Mouse (Mus musculus) neural tube, embryonic 13.5 days (tissue): ENCODE measurements around the gene Gba2. TPM values are rescaled to one million over a fixed set of nuclear protein-coding genes. Genes with fewer than 3 reads are reported as not detected.

Source experiments
- ATAC-seq: fragments of 200-750 bp; cut with Nextera tagmentation; 2 replicates; pipeline ENCODE4 v1.8.0; 2017; ENCODE audit warnings: low read depth, mild to moderate bottlenecking, moderate TSS enrichment, moderate library complexity
- H3K27ac ChIP-seq: fragments of 300-500 bp; sonication (generic); replicated peaks from 2 replicates; pipeline ENCODE4 v1.5.1; 2015; ENCODE audit warnings: moderate library complexity, mild to moderate bottlenecking, inconsistent platforms
- H3K27me3 ChIP-seq: fragments of 300-500 bp; sonication (generic); 2 replicates; pipeline ENCODE4 v1.6.1; 2015; ENCODE audit warnings: mild to moderate bottlenecking, inconsistent platforms
- H3K36me3 ChIP-seq: fragments of 300-500 bp; sonication (generic); 2 replicates; pipeline ENCODE4 v1.6.1; 2015; ENCODE audit warnings: mild to moderate bottlenecking, inconsistent platforms
- H3K4me1 ChIP-seq: fragments of 300-500 bp; sonication (generic); replicated peaks from 2 replicates; pipeline ENCODE4 v1.6.1; 2015; ENCODE audit warnings: inconsistent platforms
- H3K4me2 ChIP-seq: fragments of 300-500 bp; sonication (generic); 2 replicates; pipeline ENCODE4 v1.6.1; 2015; ENCODE audit warnings: inconsistent platforms, mild to moderate bottlenecking, moderate library complexity
- H3K4me3 ChIP-seq: fragments of 300-500 bp; sonication (generic); 2 replicates; pipeline ENCODE4 v1.5.1; 2015; ENCODE audit warnings: mild to moderate bottlenecking, inconsistent platforms
- H3K9ac ChIP-seq: fragments of 300-500 bp; sonication (generic); 2 replicates; pipeline ENCODE4 v1.6.1; 2015; ENCODE audit warnings: moderate library complexity, mild to moderate bottlenecking, inconsistent platforms
- H3K9me3 ChIP-seq: fragments of 300-500 bp; sonication (generic); 2 replicates; pipeline ENCODE4 v1.6.1; 2016; ENCODE audit warnings: inconsistent platforms
- WGBS: fragments of 180-500 bp; shearing (Covaris S2); methylation state at CpG from one replicate; pipeline ENCODE4 v1.1.7; 2015; 5-methylcytosine and 5-hydroxymethylcytosine counted together
- polyA plus RNA-seq: library from polyadenylated mRNA; unstranded; fragments of >200 nt; fragmentation: Nextera tagmentation; extraction: Ambion mirVana; gene quantifications from 2 replicates; pipeline ENCODE4 v1.2.1, GENCODE M21; 2015

The Gba2 gene
- polyA plus RNA-seq, 1 experiment from 2014 or later, result 50.8 TPM

DNA sequence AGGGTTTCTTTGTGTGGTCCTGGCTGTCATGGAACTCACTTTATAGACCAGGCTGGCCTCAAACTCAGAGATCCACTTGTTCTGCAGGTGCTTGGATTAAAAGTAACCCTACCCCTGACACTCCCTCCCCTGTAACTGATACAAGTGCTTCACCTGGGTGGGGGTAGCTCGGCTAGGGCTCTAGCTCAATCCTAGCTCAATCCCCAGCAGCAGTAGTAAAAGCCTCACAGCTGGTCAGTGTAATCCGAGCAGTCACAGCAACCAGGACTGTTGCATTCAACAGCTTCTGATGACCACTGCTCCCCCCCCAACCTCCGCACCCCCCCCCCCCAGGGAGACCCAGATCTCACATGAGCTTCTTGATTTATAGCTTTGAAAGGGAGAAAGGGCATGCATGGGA is 36.6 kb downstream of the Gba2 start:
- no peak overlapping the region for H3K4me3 ChIP-seq
- no peak for ATAC-seq
- H3K36me3 ChIP-seq, result peaks cover 99% of the 10 kb centered on the region
- 70% methylated on average over 3 of the region's 3 CpGs for WGBS
- H3K9me3 ChIP-seq, result no peaks in the 10 kb centered on the region
- H3K9ac ChIP-seq, result no peak overlapping the region
- H3K4me2 ChIP-seq, result no peak overlapping the region
- no peaks in the 10 kb centered on the region for H3K27me3 ChIP-seq
- no peak overlapping the region for H3K27ac ChIP-seq
- H3K4me1 ChIP-seq, result no peaks in the 10 kb centered on the region

- WGBS, result 96% methylated on average over 9 of the region's 9 CpGs
- H3K4me1 ChIP-seq, result no peaks in the 10 kb centered on the region
Observed at GRCm38 (mm10) chr4:43536031-43536430, 42.6 kb downstream of the Gba2 start.

DNA sequence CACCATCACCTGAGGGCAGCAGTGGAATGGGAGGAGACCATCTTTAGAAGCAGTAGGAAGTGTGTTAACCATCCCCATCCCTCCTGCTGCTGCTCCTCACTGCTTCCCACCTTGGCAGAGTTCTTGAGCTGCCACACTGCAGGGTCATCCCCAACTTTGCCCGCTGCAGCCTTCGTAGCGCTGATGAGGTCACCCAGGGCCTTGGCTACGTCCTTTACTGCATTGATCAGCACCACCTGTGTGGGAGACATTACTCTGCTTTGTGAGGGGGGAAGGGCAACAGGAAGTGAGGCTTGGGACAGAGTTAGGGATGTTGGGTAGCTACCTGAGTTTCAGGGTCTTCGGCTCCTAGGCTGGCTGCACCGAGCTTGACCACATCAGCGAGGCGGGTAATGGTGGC is 43.0 kb downstream of the Gba2 start:
- Histone ChIP-seq H3K4me1 (no peaks in the 10 kb centered on the region), H3K4me3 (no peak overlapping the region), H3K27ac (no peak overlapping the region), H3K9ac (no peak overlapping the region), H3K36me3 (peaks cover 97% of the 10 kb centered on the region), H3K4me2 (no peak overlapping the region), H3K27me3 (no peaks in the 10 kb centered on the region), H3K9me3 (no peaks in the 10 kb centered on the region)
- WGBS, result 94% methylated on average over 8 of the region's 8 CpGs
- ATAC-seq, result no peak

More at GRCm38 (mm10) chr4:43536031-43536430, 42.6 kb downstream of the Gba2 start:
- Histone ChIP-seq H3K27ac (no peak overlapping the region), H3K9me3 (no peaks in the 10 kb centered on the region), H3K4me2 (no peak overlapping the region), H3K4me3 (no peak overlapping the region), H3K27me3 (no peaks in the 10 kb centered on the region), H3K9ac (no peak overlapping the region), H3K36me3 (peaks cover 99% of the 10 kb centered on the region)
- no peak for ATAC-seq

DNA sequence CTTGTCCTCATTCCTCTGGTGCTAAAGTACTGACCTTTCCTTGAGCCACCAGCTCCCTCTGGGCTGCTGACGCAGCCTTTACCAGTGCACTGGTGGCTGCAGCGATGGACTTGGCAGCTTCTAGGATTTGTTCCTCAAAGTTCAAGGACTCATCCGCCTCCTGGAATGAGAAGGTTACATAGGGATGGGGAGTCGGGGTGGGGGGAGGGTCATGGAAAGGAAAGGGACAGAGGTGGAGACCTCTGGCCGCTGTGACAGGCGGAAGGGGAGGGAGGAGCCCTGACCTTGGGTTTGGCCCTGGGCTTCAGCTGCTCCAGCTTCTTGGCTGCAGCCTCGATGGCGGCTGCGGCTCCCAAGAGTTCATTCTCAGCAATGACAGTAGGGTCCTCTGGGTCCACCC is 45.4 kb downstream of the Gba2 start:
- Histone ChIP-seq H3K9me3 (no peaks in the 10 kb centered on the region), H3K27ac (no peak overlapping the region), H3K27me3 (no peaks in the 10 kb centered on the region), H3K9ac (no peak overlapping the region), H3K4me3 (no peak overlapping the region), H3K36me3 (peaks cover 73% of the 10 kb centered on the region), H3K4me1 (peaks cover 6% of the 10 kb centered on the region), H3K4me2 (no peak overlapping the region)
- WGBS, result 92% methylated on average over 9 of the region's 9 CpGs
- no peak for ATAC-seq

GRCm38 (mm10) chr4:43530581-43530980 is 48.1 kb downstream of the Gba2 start:
- H3K27ac ChIP-seq, result 0 out of 2 replicates have a peak overlapping the region, but pooled peaks have one; percentile 38
- no peaks in the 10 kb centered on the region for H3K9me3 ChIP-seq
- no peak overlapping the region for H3K4me3 ChIP-seq
- peaks cover 17% of the 10 kb centered on the region for H3K27me3 ChIP-seq
- no peak overlapping the region for H3K4me2 ChIP-seq
- peaks cover 6% of the 10 kb centered on the region for H3K4me1 ChIP-seq
- H3K9ac ChIP-seq, result no peak overlapping the region
- peaks cover 47% of the 10 kb centered on the region for H3K36me3 ChIP-seq
- 28% methylated on average over 7 of the region's 7 CpGs for WGBS
- ATAC-seq, result no peak

DNA sequence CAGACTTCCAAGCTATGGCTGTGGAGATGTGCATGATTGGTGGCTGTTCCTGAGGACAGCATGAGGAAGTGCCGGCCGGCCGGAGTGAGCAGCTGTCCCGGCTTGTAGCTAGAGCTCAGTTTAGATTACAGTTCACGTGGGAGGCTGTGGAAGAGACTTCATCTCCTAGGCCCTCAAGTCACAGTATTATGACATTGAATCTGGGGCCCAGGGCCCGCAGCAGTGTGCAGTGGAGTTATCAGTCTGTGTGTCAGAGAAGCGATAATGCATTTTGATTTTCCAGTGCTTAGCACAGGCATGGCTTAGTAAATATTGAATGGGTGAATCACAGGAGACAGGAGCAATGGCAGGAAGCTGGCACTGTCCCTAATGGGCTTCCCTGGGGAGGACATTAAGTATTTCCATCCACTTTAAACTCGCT is 48.6 kb downstream of the Gba2 start:
- peak overlapping the region; percentile 38; the same call in 1 of the 2 replicates for H3K27ac ChIP-seq
- WGBS, result 59% methylated on average over 8 of the region's 8 CpGs
- H3K4me2 ChIP-seq, result no peak overlapping the region
- peaks cover 43% of the 10 kb centered on the region for H3K36me3 ChIP-seq
- ATAC-seq, result 0 out of 2 replicates have a peak, but pooled peaks have one; percentile 29
- H3K4me1 ChIP-seq, result peaks cover 6% of the 10 kb centered on the region
- H3K4me3 ChIP-seq, result no peak overlapping the region
- peaks cover 22% of the 10 kb centered on the region for H3K27me3 ChIP-seq
- no peak overlapping the region for H3K9ac ChIP-seq
- no peaks in the 10 kb centered on the region for H3K9me3 ChIP-seq

DNA sequence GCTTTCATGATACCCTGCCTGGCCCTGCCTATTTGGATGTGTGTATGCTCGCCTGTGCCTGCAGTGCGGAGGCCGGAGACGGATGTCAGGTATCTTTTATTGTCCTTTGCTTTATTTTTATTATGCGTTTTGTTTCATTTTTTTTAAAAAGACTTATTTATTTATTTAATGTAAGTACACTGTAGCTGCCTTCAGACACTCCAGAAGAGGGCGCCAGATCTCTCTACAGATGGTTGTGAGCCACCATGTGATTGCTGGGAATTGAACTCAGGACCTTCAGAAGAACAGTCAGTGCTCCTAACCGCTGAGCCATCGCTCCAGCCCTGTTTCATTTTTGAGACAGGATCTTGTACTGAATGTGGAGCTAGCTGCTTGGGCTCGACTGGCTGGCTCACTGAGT is 50.2 kb downstream of the Gba2 start:
- H3K9ac ChIP-seq, result no peak overlapping the region
- peaks cover 27% of the 10 kb centered on the region for H3K36me3 ChIP-seq
- peaks cover 20% of the 10 kb centered on the region for H3K4me1 ChIP-seq
- no peak overlapping the region for H3K4me2 ChIP-seq
- ATAC-seq, result no peak
- peaks cover 37% of the 10 kb centered on the region for H3K27me3 ChIP-seq
- no peaks in the 10 kb centered on the region for H3K9me3 ChIP-seq
- no peak overlapping the region for H3K4me3 ChIP-seq
- H3K27ac ChIP-seq, result no peak overlapping the region
- 79% methylated on average over 9 of the region's 9 CpGs for WGBS

DNA sequence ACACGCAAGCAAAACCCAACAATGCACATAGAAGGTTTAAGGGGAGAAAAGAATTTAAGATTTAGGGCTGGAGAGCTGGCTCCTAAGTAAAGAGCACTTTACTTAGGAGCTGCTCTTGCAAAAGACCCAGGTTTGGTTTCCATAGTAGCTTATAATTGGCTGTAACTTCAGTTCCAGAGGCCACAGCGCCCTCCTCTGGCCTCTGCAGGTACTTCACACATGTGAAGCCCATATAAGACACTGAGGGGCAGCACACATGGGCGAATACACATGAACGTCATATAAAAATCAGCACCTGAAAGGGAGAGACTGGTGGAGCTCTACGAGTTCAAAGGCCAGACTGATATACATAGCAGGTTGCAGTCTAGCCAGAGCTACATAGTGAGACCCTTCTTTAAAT is 50.8 kb downstream of the Gba2 start:
- H3K4me3 ChIP-seq, result no peak overlapping the region
- peaks cover 26% of the 10 kb centered on the region for H3K4me1 ChIP-seq
- peaks cover 20% of the 10 kb centered on the region for H3K36me3 ChIP-seq
- peaks cover 43% of the 10 kb centered on the region for H3K27me3 ChIP-seq
- H3K4me2 ChIP-seq, result no peak overlapping the region
- H3K9me3 ChIP-seq, result no peaks in the 10 kb centered on the region
- WGBS, result 69% methylated on average over 5 of the region's 5 CpGs
- no peak overlapping the region for H3K27ac ChIP-seq
- no peak overlapping the region for H3K9ac ChIP-seq
- no peak for ATAC-seq

DNA sequence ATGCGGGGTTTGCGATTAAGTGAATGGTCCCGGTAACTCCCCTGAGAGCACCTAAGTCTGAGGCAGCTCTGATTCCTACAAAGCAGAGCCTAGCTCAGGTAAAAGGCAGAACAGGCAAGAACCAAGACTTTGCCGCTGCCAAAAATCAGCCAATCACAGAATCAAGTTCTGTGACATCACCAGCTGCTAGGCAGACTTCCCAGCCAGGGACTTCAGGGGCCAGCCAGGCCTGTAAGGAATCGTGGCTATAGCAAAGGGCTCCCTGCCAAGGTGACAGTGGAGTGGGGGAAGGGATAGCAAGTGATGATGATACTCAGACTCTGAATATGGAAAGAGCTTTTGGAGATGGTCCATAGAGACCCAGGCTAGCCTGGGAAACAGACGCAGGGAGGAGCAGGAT is 58.7 kb downstream of the Gba2 start:
- peak; percentile 52; the same call in 1 of the 2 replicates for ATAC-seq
- H3K9ac ChIP-seq, result 0 out of 2 replicates have a peak overlapping the region, but pooled peaks have one; percentile 23
- 12% methylated on average over 6 of the region's 6 CpGs for WGBS
- H3K27ac ChIP-seq, result no peak overlapping the region
- peaks cover 36% of the 10 kb centered on the region for H3K4me1 ChIP-seq
- H3K4me3 ChIP-seq, result no peak overlapping the region; the same call in 1 of the 2 replicates
- no peaks in the 10 kb centered on the region for H3K36me3 ChIP-seq
- peak overlapping the region; percentile 42 for H3K4me2 ChIP-seq
- no peaks in the 10 kb centered on the region for H3K9me3 ChIP-seq
- peaks cover 56% of the 10 kb centered on the region for H3K27me3 ChIP-seq

GRCm38 (mm10) chr4:43519551-43519950 is 59.1 kb downstream of the Gba2 start:
- Histone ChIP-seq H3K4me3 (no peak overlapping the region; the same call in 1 of the 2 replicates), H3K9ac (0 out of 2 replicates have a peak overlapping the region, but pooled peaks have one; percentile 23), H3K27ac (no peak overlapping the region), H3K27me3 (peaks cover 52% of the 10 kb centered on the region), H3K4me2 (peak overlapping the region; percentile 42), H3K36me3 (no peaks in the 10 kb centered on the region), H3K4me1 (peaks cover 33% of the 10 kb centered on the region), H3K9me3 (no peaks in the 10 kb centered on the region)
- WGBS, result 17% methylated on average over 10 of the region's 10 CpGs
- no peak for ATAC-seq

Other genes with a start within 250 kb of the Gba2 start
- gene Rusc2, start 196.9 kb downstream of the Gba2 start, polyA plus RNA-seq, result 74.5 and 79.3 TPM in 2 replicates
- 0.32 and 0.59 TPM in 2 replicates for gene Fam166b, start 149.7 kb downstream of the Gba2 start, polyA plus RNA-seq
- 10.8 and 14.4 TPM in 2 replicates for gene Tesk1, start 136.9 kb downstream of the Gba2 start, polyA plus RNA-seq
- gene Cd72, start 124.2 kb downstream of the Gba2 start, polyA plus RNA-seq, result 2.8 and 3.7 TPM in 2 replicates
- gene Sit1, start 95.1 kb downstream of the Gba2 start, polyA plus RNA-seq, result not detected in 2 replicates
- 65.5 and 73.1 TPM in 2 replicates for gene Ccdc107, start 86.0 kb downstream of the Gba2 start, polyA plus RNA-seq
- gene Arhgef39, start 79.2 kb downstream of the Gba2 start, polyA plus RNA-seq, result 10.0 and 10.4 TPM in 2 replicates
- 0.33 and 0.56 TPM in 2 replicates for gene Car9, start 71.9 kb downstream of the Gba2 start, polyA plus RNA-seq
- gene Tpm2, start 55.1 kb downstream of the Gba2 start, polyA plus RNA-seq, result 29.0 and 77.1 TPM in 2 replicates
- gene Creb3, start 16.5 kb downstream of the Gba2 start, polyA plus RNA-seq, result 88.9 and 89.1 TPM in 2 replicates
- gene Tln1, start 16.2 kb downstream of the Gba2 start, polyA plus RNA-seq, result 64.4 and 69.6 TPM in 2 replicates
- 23.9 and 28.0 TPM in 2 replicates for gene Rgp1, start 158 bp downstream of the Gba2 start, polyA plus RNA-seq
- 2.2 TPM in 1 of 2 replicates, not detected in the other for gene Msmp, start 5.6 kb upstream of the Gba2 start, polyA plus RNA-seq
- gene Npr2, start 53.1 kb upstream of the Gba2 start, polyA plus RNA-seq, result 26.9 and 27.8 TPM in 2 replicates
- gene Spag8, start 74.7 kb upstream of the Gba2 start, polyA plus RNA-seq, result 3.5 and 4.1 TPM in 2 replicates
- gene Hint2, start 77.6 kb upstream of the Gba2 start, polyA plus RNA-seq, result 76.8 and 84.9 TPM in 2 replicates
- gene Tmem8b, start 90.1 kb upstream of the Gba2 start, polyA plus RNA-seq, result 13.5 and 15.6 TPM in 2 replicates
- gene Fam221b, start 90.3 kb upstream of the Gba2 start, polyA plus RNA-seq, result 2.4 and 2.9 TPM in 2 replicates
- gene Olfr70, start 121.9 kb upstream of the Gba2 start, polyA plus RNA-seq, result not detected in 2 replicates
- 0.14 TPM in 1 of 2 replicates, not detected in the other for gene Olfr71, start 131.4 kb upstream of the Gba2 start, polyA plus RNA-seq
- gene Hrct1, start 148.3 kb upstream of the Gba2 start, polyA plus RNA-seq, result 0.43 and 0.47 TPM in 2 replicates
- gene Spaar, start 151.2 kb upstream of the Gba2 start, polyA plus RNA-seq, result not detected in 2 replicates
- not detected in 2 replicates for gene Olfr159, start 192.1 kb upstream of the Gba2 start, polyA plus RNA-seq
- not detected in 2 replicates for gene Olfr156, start 245.0 kb upstream of the Gba2 start, polyA plus RNA-seq